Mouse (Mus musculus): ENCODE measurements around the gene Zmat1. TPM values are rescaled to one million over a fixed set of nuclear protein-coding genes. Genes with fewer than 3 reads are reported as not detected.

Gene Zmat1
- total and polyA plus RNA-seq, 2 experiments = 0.39 to 4.3 TPM

GRCm38 (mm10) chrX:135008021-135008420 is 988 bp downstream of the Zmat1 start:
- WGBS = 0% methylated on average over 5 of the region's 5 CpGs
- peaks cover 3% of the 10 kb centered on the region; the same call in 1 of the 2 replicates for H3K4me1 ChIP-seq (ENCODE audit: control insufficient read depth, insufficient read depth, low read length)
- H3K27me3 ChIP-seq (ENCODE audit: control insufficient read depth, insufficient read depth, low read length) = no peaks in the 10 kb centered on the region
- no peaks in the 10 kb centered on the region for H3K36me3 ChIP-seq (ENCODE audit: control insufficient read depth, insufficient read depth, low read length)
- TF ChIP-seq POLR2A (IDR thresholded peaks at IDR 0.05; ENCODE audit: extremely low read depth, insufficient read depth, low read length) = no peak
- peak overlapping the region; percentile 48; the same call in 1 of the 2 replicates for H3K4me3 ChIP-seq (ENCODE audit: insufficient read depth, low read depth, low read length)
- DNase-seq (ENCODE audit: extremely low read depth, low read depth, low spot score) = peak; percentile 78
- no peaks in the 10 kb centered on the region for H3K79me2 ChIP-seq (ENCODE audit: control insufficient read depth, insufficient read depth, low read length)
- H3K27ac ChIP-seq (replicated peaks; ENCODE audit: insufficient read depth, low read depth, low read length) = peak overlapping the region; percentile 78
- peak overlapping the region; percentile 47; the same call in 1 of the 2 replicates for H3K9ac ChIP-seq (ENCODE audit: low read depth, low read length)

GRCm38 (mm10) chrX:134964546-134964945 is 44.5 kb downstream of the Zmat1 start, which contains the start of gene Nxf2:
Gene Nxf2, minus strand, starts transcription at chrX:134964754.
- no peak within 1 kb of the TSS for H3K27ac ChIP-seq (replicated peaks; ENCODE audit: insufficient read depth, low read depth, low read length)
- 0 out of 2 replicates have a peak within 1 kb of the TSS, but pooled peaks have one; percentile 32 for H3K4me3 ChIP-seq (ENCODE audit: insufficient read depth, low read depth, low read length)
- H3K79me2 ChIP-seq (ENCODE audit: control insufficient read depth, insufficient read depth, low read length) = no peaks in the 10 kb centered on the region
- no peaks in the 10 kb centered on the region for H3K4me1 ChIP-seq (ENCODE audit: control insufficient read depth, insufficient read depth, low read length)
- no peak for DNase-seq (ENCODE audit: extremely low read depth, low read depth, low spot score)
- no peak for TF ChIP-seq POLR2A (IDR thresholded peaks at IDR 0.05; ENCODE audit: extremely low read depth, insufficient read depth, low read length)
- no peak for TF ChIP-seq CTCF (IDR thresholded peaks at IDR 0.05; ENCODE audit: low read depth, low read length)
- H3K27me3 ChIP-seq (ENCODE audit: control insufficient read depth, insufficient read depth, low read length) = no peaks in the 10 kb centered on the region
- no peaks in the 10 kb centered on the region for H3K36me3 ChIP-seq (ENCODE audit: control insufficient read depth, insufficient read depth, low read length)
- WGBS = 96% methylated on average over 19 of the region's 19 CpGs
- no peak within 1 kb of the TSS for H3K9ac ChIP-seq (ENCODE audit: low read depth, low read length)

GRCm38 (mm10) chrX:134963305-134964094 is 45.5 kb downstream of the Zmat1 start:
- no peak overlapping the region for H3K9ac ChIP-seq (ENCODE audit: low read depth, low read length)
- no peaks in the 10 kb centered on the region for H3K27me3 ChIP-seq (ENCODE audit: control insufficient read depth, insufficient read depth, low read length)
- no peaks in the 10 kb centered on the region for H3K4me1 ChIP-seq (ENCODE audit: control insufficient read depth, insufficient read depth, low read length)
- 0 out of 2 replicates have a peak overlapping the region, but pooled peaks have one; percentile 32 for H3K4me3 ChIP-seq (ENCODE audit: insufficient read depth, low read depth, low read length)
- DNase-seq (ENCODE audit: extremely low read depth, low read depth, low spot score) = peak; percentile 4
- WGBS = 53% methylated on average over 32 of the region's 53 CpGs
- H3K36me3 ChIP-seq (ENCODE audit: control insufficient read depth, insufficient read depth, low read length) = no peaks in the 10 kb centered on the region
- TF ChIP-seq CTCF (IDR thresholded peaks at IDR 0.05; ENCODE audit: low read depth, low read length) (no peak), POLR2A (IDR thresholded peaks at IDR 0.05; ENCODE audit: extremely low read depth, insufficient read depth, low read length) (no peak)
- no peaks in the 10 kb centered on the region for H3K79me2 ChIP-seq (ENCODE audit: control insufficient read depth, insufficient read depth, low read length)
- H3K27ac ChIP-seq (replicated peaks; ENCODE audit: insufficient read depth, low read depth, low read length) = no peak overlapping the region

DNA sequence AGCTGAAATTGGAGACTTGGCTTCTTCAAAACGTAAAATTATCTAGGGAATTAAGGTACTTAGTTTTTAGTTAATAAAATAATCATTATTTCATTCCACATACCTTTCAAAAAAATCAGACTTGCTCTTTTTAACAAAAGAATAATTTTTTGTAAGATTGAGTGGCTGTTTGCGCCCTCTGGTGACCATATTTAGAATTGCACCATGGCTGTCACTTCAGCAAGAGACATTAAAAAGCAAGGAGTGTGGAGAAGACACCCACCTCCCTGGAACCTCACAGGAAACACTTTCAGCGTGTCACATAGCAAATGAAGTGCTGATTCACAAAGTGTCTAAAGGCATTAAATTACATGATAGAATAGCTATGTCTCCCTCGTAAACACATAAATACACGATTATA is 78.6 kb downstream of the Zmat1 start:
- DNase-seq (ENCODE audit: extremely low read depth, low read depth, low spot score) = no peak
- no peak overlapping the region for H3K27ac ChIP-seq (replicated peaks; ENCODE audit: insufficient read depth, low read depth, low read length)
- no peaks in the 10 kb centered on the region for H3K4me1 ChIP-seq (ENCODE audit: control insufficient read depth, insufficient read depth, low read length)
- no peaks in the 10 kb centered on the region for H3K27me3 ChIP-seq (ENCODE audit: control insufficient read depth, insufficient read depth, low read length)
- H3K9ac ChIP-seq (ENCODE audit: low read depth, low read length) = no peak overlapping the region
- no peak overlapping the region for H3K4me3 ChIP-seq (ENCODE audit: insufficient read depth, low read depth, low read length)
- 37% methylated on average over 5 of the region's 5 CpGs for WGBS
- no peaks in the 10 kb centered on the region for H3K36me3 ChIP-seq (ENCODE audit: control insufficient read depth, insufficient read depth, low read length)
- H3K79me2 ChIP-seq (ENCODE audit: control insufficient read depth, insufficient read depth, low read length) = no peaks in the 10 kb centered on the region
- 0 out of 2 replicates have a peak, but pooled peaks have one; percentile 4 for TF ChIP-seq CTCF (IDR thresholded peaks at IDR 0.05; ENCODE audit: low read depth, low read length)
- no peak for TF ChIP-seq POLR2A (IDR thresholded peaks at IDR 0.05; ENCODE audit: extremely low read depth, insufficient read depth, low read length)

DNA sequence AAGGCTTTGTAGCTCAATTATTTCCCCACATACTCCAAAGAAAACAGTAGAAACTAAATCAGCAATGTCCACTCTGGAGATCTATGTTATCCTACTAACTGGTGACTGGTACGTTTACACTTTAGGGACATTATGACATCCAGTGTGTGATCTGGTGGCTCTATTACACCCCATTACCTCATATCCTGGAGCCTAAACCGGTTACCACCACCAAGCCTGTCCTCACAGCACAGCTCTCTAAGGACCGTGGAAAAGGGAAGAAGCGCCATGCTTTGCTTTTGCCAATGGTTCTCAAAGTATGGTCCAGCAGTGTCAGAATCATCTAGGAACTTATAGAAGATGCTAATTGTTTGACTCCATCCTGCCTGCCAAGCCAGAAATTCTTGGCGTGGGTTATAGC is 79.1 kb downstream of the Zmat1 start:
- TF ChIP-seq CTCF (IDR thresholded peaks at IDR 0.05; ENCODE audit: low read depth, low read length) (no peak), POLR2A (IDR thresholded peaks at IDR 0.05; ENCODE audit: extremely low read depth, insufficient read depth, low read length) (no peak)
- Histone ChIP-seq H3K36me3 (ENCODE audit: control insufficient read depth, insufficient read depth, low read length) (no peaks in the 10 kb centered on the region), H3K4me1 (ENCODE audit: control insufficient read depth, insufficient read depth, low read length) (no peaks in the 10 kb centered on the region), H3K4me3 (ENCODE audit: insufficient read depth, low read depth, low read length) (no peak overlapping the region), H3K27ac (replicated peaks; ENCODE audit: insufficient read depth, low read depth, low read length) (no peak overlapping the region), H3K9ac (ENCODE audit: low read depth, low read length) (no peak overlapping the region), H3K79me2 (ENCODE audit: control insufficient read depth, insufficient read depth, low read length) (no peaks in the 10 kb centered on the region), H3K27me3 (ENCODE audit: control insufficient read depth, insufficient read depth, low read length) (no peaks in the 10 kb centered on the region)
- WGBS = 80% methylated on average over 5 of the region's 5 CpGs
- no peak for DNase-seq (ENCODE audit: extremely low read depth, low read depth, low spot score)

GRCm38 (mm10) chrX:134925058-134925457 is 84.0 kb downstream of the Zmat1 start:
- no peak overlapping the region for H3K9ac ChIP-seq (ENCODE audit: low read depth, low read length)

More at GRCm38 (mm10) chrX:134925058-134925457, 84.0 kb downstream of the Zmat1 start:
- no peaks in the 10 kb centered on the region for H3K79me2 ChIP-seq (ENCODE audit: control insufficient read depth, insufficient read depth, low read length)
- no peaks in the 10 kb centered on the region for H3K36me3 ChIP-seq (ENCODE audit: control insufficient read depth, insufficient read depth, low read length)
- no peak overlapping the region for H3K27ac ChIP-seq (replicated peaks; ENCODE audit: insufficient read depth, low read depth, low read length)
- H3K4me1 ChIP-seq (ENCODE audit: control insufficient read depth, insufficient read depth, low read length) = no peaks in the 10 kb centered on the region
- TF ChIP-seq CTCF (IDR thresholded peaks at IDR 0.05; ENCODE audit: low read depth, low read length) (peak; percentile 29; the same call in 1 of the 2 replicates), POLR2A (IDR thresholded peaks at IDR 0.05; ENCODE audit: extremely low read depth, insufficient read depth, low read length) (no peak)
- no peak for DNase-seq (ENCODE audit: extremely low read depth, low read depth, low spot score)
- no peak overlapping the region for H3K4me3 ChIP-seq (ENCODE audit: insufficient read depth, low read depth, low read length)
- no peaks in the 10 kb centered on the region for H3K27me3 ChIP-seq (ENCODE audit: control insufficient read depth, insufficient read depth, low read length)

All from liver, adult 2 months (tissue).